Mouse (Mus musculus) CD4-positive, CD25-positive, alpha-beta regulatory T cell, adult 9 weeks (primary cell): ENCODE results near the gene Gm21497. TPM values are rescaled to one million over a fixed set of nuclear protein-coding genes. Genes with fewer than 3 reads are reported as not detected.

Experiments used
- polyA plus RNA-seq: library from polyadenylated mRNA; unstranded; fragments of 100-300 nt; shearing (Covaris generic); gene quantifications from one replicate; pipeline ENCODE4 v1.2.1, GENCODE M21; 2017

Gm21497 gene
- polyA plus RNA-seq = not detected

DNA sequence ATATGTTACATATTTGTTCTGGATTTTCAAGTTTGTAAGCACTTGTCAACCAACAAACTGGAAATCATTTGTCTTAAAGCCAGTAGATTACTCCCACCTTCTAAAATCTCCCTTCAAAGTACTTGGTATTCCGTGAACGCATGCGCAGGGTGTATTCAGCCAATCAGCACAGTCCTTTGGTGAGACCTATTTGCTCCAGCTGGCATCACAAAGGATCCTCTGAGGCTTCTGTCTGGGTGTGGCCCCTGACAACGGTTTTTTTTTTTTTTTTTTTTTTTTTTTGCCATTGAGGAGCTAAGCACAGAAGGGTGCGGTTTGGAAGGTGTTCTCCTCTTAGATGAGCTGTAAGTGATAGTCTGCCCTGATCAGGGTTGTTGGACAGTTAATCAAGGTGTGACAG lies at the start of gene Gm21497:
Gene Gm21497, plus strand, starts transcription at position 301 of the 400 bp plus-strand sequence.

